Mouse (Mus musculus) thymus, adult 18-20 months (tissue): ENCODE results near the gene Arhgef28.
A peak's percentile ranks its signal among the peaks of the same experiment; 100 is the strongest.

Source experiments
- DNase-seq, 2 experiments: peaks; one replicate each; pipeline ENCODE4 v3.0.0; 2022; ENCODE audit warnings: mixed read lengths in 2 of 2

Arhgef28 gene

DNA sequence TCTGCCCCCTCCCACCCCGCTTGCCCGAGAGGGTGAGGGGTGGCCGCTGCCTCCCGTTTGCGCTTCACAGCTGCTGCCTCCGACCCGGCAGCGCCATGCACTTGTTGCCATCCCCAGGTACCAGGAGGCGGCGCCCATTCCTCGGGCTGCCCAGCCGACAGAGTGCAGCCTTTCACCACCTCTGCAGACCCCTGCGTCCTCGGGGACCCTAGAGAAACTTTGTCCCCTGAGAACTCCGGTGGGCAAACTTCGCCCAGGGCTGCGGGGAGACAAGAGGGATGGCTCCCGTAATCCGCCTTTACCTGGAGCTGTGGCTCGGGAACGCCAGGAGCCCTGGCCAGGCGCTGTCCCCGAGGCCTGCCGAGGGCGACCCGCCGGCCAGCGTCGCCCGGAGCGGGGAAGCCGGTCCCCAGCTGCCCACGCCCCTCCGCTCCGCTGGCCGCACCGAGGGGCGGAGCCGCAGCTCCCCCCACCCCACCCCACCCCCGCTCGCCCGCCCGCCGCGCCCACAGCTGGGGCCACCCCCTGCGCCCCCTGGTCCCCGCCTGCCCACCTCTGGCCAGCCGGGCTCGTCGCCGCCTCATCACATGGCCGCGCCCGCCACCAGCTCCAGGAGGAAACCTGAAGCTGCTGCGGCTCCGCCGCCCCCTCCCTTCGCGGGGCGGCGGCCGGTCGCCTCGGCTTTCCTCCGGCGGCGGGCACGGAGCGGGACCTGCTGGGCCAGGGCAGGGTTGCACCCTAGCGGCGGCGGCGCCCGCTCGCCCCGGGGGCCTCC lies at the start of gene Arhgef28:
TSS of gene Arhgef28 (minus strand) at position 669 of the 775 bp plus-strand sequence.
- DNase-seq, result peak; percentile 11 to 18

DNA sequence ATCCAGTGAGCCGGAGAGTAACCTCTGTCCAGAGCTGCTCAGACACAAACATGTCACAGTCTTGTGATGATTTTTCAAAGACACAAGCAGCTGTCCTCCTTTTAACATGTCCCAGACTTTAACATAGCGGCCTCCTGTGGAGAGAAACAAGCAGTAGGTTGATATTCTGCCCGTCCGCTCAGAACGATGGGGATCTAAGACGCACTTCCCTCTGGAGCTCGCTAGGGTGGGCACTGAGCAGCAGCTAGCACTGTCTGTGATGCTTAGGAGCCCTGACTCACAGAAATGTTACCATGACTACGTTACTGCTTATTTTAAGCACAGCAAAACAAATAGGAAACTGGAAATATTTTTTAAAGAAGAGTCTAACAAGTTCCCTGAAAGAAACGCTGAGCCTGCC lies 48.7 kb upstream of the Arhgef28 start:
- no peak for DNase-seq

DNA sequence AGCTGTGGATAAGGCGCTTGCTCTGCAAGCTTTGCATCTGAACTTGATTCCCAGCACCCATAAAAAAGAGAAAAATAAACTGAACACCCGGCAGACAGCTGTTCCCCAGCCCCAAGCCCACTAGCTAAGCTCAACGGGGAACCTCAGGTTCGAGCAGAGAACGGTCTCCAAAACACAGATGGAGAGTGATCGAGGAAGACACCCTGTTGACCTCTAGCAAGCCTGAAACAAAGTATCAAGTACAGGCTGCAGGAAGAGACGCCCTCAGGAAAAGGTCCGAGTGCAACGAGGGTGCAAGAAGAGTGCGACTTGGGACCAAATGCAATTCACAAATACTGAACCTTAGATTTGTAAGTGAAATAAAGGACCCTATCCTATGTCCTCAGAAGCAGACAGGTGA lies 43.4 kb upstream of the Arhgef28 start:
- no peak for DNase-seq

DNA sequence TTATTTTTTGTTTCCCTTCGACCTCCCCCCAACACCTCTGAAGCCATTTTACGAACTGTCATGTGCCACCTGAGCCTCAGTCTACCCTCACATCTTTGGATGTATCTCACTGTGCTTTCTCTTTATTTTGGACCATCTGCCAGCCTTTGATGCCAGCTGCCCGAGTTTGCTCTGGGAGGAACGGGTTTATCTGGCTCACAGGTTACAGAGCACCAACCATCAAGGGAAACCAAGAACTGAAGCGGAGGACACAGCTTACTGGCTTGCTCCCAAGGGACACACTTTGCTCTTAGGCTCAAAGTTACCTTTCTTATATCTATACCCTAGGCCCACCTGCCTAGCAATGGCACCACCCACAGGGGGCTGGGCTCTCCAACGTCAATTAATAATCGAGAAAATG lies 39.1 kb upstream of the Arhgef28 start:
- no peak for DNase-seq

DNA sequence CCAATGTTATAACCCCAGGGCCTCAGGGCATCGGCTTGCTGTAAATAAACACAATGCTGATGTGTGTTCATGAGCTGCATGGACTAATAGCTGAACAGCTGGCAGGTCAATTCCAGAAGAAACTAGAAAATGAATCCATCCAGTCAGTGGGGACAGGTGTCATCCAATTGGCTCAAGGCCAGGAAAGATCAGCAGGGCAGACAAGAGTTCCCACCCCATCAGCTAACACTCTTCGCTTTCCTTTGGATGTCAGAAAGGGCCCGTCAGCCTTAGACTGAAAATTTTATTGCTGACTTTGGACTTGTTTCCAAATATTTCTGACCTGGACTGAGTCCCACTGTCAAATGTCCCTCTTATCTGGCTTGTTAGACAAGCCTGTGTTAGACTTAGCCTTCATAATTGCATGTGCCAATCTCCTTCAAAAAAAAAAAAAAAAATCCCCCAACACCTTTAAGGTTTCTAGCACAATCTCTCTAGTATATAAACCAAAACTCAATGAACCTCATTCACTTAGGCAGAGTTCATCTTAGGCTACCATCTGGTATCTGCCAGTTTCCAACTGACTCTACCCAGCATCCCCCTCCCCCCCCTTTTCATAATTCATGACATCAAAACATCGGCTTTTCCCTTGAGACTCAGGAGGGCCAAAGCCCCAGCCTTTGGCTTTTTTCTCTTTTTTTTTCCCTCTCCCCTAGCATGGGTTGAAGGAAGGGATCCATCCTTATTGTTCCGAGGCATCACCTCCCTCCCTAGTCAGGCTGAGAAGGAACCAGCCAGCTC lies 38.5 kb upstream of the Arhgef28 start:
- no peak for DNase-seq

DNA sequence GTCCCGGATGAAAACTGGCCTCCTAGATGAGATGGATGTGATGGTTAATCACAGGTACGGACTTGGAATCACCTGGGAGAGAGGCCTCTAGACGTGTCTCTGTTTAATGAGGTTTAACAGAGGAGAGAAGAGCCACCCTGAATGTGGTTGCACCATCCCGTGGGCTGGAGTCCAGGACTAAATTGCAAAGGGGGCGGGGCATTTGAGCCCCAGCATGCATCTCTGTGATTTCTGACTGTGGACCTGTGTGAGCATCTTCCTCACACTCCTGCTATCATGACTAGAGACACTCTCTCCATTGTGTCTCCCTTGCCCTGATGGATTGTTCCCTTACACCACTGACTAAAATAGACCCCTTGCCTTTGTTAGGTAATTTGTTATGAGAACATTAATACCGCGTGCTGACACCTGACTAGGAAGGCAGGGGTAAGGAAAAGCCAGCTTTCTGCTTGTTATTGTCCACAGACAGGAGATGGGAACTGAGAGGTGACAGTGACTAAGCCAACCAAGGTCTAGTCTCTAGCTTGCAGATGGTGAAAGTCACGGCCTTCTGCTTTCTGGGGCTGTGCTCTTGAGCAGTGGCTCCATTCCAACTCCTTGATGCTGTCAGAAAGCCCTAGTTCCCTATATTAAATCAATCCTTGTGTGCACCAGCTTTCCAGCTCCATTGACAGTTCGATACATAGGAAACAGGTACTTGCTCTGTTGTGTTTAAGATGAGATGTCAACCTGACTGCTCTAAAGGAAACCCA lies 35.5 kb upstream of the Arhgef28 start:
- DNase-seq, result no peak

DNA sequence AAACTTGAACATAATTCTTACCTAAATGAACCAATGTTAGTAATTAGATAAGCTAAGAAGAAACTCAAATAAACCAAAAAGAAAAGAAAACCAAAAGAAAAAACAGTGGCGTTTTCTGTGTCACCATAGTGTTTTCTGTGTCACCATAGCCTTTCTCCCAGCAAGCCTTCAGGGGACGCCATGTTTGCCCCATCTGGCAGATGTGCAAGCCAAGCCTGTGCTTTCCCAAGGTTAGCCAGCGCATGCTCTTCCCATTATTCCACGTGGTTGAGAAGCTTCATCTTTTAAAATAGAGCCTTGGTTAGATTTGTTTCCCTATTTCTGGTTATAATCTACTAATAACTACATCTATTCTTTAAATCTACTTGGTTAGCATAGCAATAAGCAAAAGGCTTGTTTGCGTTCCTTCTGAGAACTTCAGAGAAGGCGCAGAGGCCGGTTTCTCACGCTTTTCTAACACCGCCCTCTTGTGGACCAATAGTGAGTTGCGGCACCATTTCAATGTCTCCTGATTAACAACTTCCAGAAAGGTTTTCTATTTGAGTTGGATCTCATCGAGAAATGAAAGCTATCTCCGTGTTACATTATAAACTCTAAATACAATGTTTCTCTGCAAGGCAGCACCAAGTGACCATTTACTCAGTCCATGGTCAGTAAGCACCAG lies 33.9 kb upstream of the Arhgef28 start:
- no peak for DNase-seq

DNA sequence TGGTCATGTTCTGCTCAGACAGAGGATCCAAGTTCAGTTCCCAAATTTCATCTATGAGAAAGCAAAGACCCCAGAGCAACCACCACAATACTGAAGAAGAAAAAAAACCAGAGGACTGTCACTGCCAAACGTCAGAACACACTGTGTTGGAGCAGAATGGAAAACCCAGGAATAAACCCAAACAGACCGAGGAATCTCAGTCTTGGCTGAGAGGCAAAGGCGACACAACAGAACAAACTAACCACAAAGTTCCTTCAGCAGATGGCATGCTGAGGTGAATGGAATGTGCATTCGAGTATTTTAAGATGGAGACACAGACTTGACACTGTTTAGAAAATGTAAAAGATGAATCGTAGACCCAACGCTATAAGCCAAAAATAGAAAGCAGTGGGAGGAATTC lies 29.2 kb upstream of the Arhgef28 start:
- DNase-seq, result no peak

DNA sequence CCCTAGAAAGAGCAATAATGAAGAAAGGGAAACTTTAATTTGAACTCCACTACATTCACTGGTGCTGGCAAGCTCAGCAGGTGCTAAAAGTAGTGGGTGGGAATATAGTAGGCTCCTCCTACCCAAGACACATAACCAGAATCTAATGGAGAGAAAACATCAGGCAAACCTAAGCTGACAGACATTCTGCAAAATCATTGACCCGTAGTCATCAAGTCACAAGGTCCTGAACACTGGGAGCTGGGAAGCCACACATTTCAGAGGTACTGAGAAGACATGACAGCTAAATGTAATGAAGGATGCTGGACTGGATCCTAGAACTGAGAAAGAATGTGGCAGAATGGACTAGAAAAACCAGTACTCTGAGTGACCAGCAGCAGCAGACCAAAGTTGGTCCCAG lies 24.3 kb upstream of the Arhgef28 start:
- no peak for DNase-seq

DNA sequence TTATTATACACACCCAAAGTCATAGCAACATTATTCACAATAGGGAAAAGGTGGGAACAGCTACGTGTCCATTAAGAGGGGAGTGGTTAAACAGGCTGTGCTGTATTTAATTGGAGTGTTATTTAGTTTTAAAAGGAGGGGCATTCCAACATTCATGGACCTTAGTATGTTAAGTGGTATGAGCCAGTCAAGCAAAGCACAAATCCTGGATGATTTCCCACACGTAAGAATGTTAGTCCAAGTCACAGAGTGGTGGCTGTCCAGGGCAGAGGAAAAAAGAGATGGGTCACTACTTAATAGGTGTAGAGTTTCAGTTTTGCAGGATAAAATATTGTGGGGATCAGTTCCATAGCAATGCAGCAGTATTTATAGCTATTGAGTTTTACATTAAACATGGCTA lies 20.0 kb upstream of the Arhgef28 start:
- no peak for DNase-seq

DNA sequence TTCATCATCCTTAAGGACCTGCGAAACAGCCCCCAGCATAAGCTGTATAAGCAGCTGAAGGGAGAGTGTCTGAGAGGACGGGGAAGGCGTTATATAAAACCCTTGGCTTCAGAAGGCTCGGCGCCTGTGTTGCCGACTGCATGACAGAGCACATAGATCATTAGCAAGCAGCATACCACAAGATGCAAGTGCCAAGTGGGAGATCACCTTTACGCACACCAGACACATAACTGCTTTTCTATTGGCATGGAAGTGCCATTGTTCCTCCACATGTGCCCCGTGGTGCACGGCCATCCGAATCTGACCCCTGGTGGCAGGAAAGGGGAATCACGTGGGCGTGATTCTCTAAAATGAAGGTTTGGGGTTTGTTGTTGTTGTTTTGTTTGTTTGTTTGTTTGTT lies 16.6 kb upstream of the Arhgef28 start:
- DNase-seq, result no peak

DNA sequence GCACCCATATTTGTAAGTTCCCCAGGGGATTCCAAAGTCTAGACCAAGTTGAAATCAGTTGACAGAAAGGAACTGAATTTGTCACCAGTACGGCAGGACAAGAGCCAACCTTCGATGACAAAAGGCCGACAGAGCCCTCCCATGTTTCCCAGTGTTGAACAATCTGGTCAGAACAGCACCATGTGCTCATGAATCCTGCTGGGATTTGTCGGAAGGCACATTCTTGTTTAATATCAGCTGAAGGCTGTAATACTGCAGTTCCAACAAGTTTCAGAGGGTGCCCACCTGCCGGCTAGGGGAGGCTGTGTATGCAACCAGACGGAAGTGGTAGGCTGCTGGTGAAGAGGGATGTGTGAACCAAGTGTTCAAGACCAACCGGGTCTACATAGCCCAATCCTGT lies 3.9 kb upstream of the Arhgef28 start:
- DNase-seq, result no peak

DNA sequence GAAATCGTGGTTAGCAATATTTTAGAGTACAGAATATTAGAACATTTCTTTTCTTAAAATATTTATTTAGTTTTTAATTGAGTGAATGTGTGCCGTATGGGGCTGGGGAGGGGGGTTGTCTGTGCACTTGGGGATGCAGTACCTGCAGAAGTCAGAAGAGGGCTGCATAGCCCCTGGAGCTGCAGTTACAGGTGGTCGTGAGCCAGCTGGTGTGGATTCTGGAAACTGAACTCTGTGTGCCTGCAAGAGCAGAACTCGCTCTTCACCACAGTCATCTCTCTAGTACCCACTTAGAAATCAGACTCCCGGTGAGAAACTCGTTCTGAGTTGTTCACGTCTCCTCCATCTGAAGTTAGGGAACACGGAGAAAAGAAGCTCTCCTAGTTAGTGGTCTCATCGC lies 2.6 kb upstream of the Arhgef28 start:
- DNase-seq, result no peak

DNA sequence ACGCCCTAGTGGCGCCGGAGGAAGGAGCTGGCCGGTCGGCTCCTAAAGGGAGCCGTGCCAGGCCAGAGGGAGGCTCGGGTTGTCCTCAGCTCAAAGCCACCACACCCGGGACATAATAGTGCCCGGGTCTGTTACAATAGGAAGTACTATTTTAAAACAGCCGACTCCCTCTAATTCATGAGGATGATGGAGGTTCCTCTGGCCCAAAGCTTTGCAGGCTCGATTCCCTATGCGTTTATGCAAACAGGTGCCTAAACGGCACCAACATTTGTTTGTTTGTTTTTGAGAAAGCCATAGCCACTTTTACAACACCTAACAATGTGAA lies 269 bp upstream of the Arhgef28 start:
- no peak for DNase-seq

DNA sequence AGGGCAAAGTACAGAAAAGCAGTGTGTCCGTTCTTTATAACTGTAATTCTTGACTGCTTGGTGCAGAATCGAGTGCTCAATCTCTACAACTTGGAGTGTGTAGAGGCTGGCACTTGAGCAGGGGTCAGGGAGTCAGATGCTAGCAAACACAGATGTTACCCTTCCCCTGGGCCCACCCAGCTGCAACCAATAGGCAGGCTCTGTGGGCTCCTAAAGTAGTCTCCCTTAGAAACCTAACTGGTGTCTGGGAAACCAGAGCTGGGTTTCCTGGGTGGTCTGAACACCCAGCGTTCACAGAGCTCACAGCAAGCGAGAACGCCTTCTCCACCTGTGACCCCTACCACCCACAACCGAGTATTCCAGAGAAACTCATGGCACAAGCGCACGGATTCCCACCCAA lies 1.1 kb downstream of the Arhgef28 start:
- no peak for DNase-seq

DNA sequence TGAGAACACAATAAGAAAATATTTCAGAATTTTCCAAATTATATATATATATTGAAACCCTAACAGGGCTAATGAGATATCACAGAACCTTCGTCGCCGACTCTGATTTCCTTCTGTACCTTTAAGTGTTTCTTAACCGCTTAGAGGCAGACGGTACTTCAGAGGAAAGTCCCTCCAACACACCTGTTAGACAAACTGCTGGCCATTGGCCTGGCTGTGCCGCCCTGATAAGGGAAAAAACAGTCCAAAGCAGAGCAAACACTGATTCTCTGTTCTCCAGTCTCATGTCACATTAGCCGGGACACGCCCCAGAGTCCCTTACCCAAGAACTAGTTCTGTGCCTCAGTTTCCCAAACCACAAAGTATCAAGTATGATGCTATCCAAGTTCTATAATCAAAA lies 1.9 kb downstream of the Arhgef28 start:
- no peak for DNase-seq

DNA sequence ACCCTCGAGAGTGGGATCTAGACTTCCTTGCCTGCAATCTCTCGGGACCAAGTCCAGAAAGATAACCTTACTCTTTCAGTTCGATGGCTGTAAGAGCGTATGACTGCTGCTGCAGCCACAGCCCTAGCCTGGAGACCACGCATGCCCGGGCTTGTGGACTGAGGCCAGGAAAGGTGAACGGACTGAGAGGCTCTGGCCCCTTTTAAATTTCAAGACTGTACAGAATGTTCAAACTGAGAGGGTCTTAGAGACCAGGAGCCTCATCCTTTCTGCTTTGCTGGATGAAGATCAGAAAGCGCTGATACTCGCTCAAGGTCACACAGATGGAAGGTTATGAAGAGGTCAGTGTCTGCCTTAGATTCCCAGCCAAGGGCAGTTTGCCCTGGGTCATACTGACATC lies 4.8 kb downstream of the Arhgef28 start:
- DNase-seq, result no peak

DNA sequence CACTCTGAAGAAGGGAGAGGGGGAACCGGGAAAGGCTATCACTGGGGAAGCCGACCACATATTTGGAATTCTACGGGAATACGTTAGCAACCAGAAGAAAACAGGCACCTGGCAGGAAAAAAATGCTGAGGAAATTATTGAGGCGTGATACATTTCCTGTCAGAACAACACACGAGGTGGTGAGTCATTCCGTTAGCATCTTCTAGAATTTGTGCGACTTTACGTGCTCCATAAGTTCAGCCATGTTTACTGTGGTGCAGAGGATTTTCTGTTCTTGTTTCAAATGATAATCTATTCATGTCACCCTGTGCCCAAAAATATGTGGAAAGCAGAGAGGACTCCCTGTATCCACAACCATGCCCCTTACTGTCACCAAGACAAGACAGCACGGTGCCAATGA lies 13.6 kb downstream of the Arhgef28 start:
- no peak for DNase-seq

DNA sequence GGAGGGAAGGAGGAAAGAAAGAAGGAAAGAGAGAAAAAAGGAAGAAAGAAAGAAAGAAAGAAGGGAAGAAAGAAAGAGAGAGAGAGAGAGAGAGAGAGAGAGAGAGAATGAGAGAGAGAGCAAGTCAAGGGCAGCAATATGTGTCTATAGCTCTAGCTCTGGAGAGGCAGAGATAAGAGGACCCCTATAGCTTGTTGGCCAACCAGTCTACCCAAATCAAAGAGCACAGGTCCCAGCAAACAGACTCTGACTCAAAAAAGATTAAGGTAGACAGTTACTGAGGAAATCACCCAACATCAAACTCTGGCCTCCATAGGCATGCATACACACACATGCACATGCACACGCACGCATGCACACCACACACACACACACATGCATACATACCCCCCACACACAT lies 17.7 kb downstream of the Arhgef28 start:
- no peak for DNase-seq

DNA sequence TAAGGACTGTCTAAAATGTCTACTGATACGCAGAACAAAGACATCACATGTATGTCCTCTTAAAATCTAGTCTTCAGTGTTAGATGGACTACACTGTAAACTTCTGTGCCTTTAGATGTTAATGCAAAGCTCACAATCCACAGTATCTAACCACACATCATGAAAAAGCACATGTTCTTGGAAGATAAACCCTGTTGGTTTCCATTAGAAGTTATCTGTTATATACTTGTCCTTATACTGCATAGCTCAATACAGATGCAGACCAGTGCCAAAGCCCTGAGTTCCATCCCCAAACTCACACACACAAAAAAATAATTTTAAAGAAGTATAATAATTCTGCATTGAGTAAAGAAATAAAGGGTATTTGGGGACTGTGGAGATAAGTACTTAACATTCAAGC lies 18.3 kb downstream of the Arhgef28 start:
- DNase-seq, result no peak

DNA sequence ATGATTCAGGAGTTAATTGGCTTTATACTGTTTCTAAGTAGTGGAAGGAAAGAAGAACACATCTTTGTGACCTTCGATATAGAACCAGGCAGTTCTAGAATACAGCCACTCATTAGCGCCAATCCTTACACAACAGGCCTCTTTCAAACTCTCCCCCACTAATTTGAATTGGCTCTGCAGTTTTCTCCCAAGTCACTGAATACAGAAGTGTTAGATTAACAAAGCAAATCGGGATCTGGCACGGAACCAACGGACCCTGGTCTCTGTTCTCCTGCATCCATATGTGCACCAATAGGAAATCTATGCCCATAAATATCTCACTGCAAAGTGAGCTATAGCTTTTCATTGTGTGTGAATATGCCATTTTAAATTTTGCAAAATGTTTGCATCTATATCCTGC lies 20.1 kb downstream of the Arhgef28 start:
- no peak for DNase-seq

DNA sequence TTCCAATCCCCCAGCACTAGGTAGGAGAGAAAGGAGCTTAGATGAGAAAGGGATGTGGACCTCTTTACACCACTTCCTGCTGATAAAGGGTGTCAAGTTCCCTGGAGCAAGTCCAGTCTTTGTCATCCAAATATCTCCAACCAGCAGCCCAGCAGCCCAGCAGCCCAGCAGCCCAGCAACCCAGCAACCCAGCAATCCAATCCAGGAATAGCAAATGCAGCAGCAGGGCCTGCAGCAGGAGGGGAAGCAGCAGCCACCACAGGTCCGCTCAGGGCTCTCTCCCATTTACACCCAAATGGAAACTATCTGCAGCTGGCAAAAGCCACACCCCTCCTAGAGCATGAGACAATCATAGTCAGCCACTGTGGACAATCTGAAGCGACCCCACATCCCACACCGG lies 21.6 kb downstream of the Arhgef28 start:
- DNase-seq, result no peak

DNA sequence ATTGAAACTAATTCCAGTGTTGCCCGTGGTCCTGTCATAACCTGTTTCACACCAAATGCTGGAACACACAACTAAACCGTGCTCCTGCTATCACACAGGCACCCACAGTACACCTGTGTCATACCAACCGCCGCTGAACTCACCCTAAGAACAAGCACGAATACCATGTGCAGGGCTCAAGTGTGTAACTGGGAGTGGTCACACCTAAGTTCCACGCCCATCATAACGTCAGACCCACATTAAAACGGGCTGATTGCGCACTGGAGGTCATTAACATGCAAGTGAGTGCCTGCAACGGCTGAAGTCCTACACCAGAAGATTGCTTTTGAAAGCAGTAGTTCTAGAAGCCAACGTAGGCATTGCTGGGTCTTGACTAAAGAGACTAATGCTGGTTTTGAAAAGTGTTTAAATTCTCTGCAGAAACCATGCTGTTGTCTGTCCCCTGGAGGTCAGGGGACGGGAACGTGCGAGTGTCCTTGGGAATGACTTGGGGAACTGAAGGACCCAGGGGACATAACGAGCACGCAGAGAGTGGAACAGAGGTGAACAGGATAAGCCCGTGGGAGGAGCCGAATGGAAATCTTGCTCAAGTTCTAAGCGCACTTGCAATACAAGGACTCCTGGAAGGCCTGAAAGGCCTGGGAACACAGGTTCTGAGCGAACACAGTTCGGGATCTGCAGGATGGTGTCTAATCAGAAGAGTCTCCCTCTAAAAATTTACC lies 22.9 kb downstream of the Arhgef28 start:
- DNase-seq, result no peak
